ENCODE assay signal across 15 mouse cellular contexts in genomic region chr8:126341200-126341599, GRCm38 (mm10). TPM values are rescaled to one million over a fixed set of nuclear protein-coding genes. Genes with fewer than 3 reads are reported as not detected.
"Had no signal": no experiment of that assay in that cellular context is flagged by ENCODE, and none has a peak within 500 bp of the region (broad histone marks: within the 10 kb centered on the region; RNA-seq: fewer than 3 reads in every experiment).

No protein-coding gene starts in this region.

- H3K4me2 ChIP-seq: lung, embryonic 14.5 days; midbrain, embryonic 12.5 days; midbrain, embryonic 15.5 days; neural tube, embryonic 12.5 days had no signal

- ATAC-seq: midbrain, embryonic 15.5 days had no signal

- H3K9ac ChIP-seq: lung, embryonic 14.5 days; midbrain, embryonic 12.5 days; midbrain, embryonic 15.5 days; neural tube, embryonic 12.5 days had no signal

- H3K27ac ChIP-seq: midbrain, embryonic 10.5 days; midbrain, embryonic 12.5 days; midbrain, embryonic 15.5 days; neural tube, embryonic 12.5 days had no signal

- H3K4me1 ChIP-seq: midbrain, embryonic 15.5 days; neural tube, embryonic 12.5 days had no signal

- H3K36me3 ChIP-seq: midbrain, embryonic 10.5 days; midbrain, embryonic 12.5 days; midbrain, embryonic 15.5 days; neural tube, embryonic 12.5 days had no signal

- DNase-seq: lung, adult 18-20 months; lung, embryonic 14.5 days; lung, postnatal 10 days; lung, postnatal 4 days; right cerebral cortex, postnatal 14 days; spleen, adult 18-20 months; thymus, adult 18-20 months; thymus, postnatal 14 days; thymus, postnatal 36 days had no signal

- H3K9me3 ChIP-seq: midbrain, embryonic 10.5 days; midbrain, embryonic 12.5 days; midbrain, embryonic 15.5 days; neural tube, embryonic 12.5 days had no signal

- H3K27me3 ChIP-seq: midbrain, embryonic 12.5 days; midbrain, embryonic 15.5 days; neural tube, embryonic 12.5 days had no signal

- H3K4me3 ChIP-seq: midbrain, embryonic 10.5 days; midbrain, embryonic 12.5 days; midbrain, embryonic 15.5 days; neural tube, embryonic 12.5 days had no signal

RNA-seq across cellular contexts. Expression of gene Slc35f3, which starts 42.8 kb away (rescaled TPM):
- polyA plus RNA-seq: liver, embryonic 16.5 days; small intestine, adult 2 months had no signal
